Mouse (Mus musculus) cerebellum, postnatal 10 days (tissue): Measurements from ENCODE around the gene Olfr790.
A peak's percentile ranks its signal among the peaks of the same experiment; 100 is the strongest.

Experiments used
- DNase-seq, 2 experiments: peaks; one replicate each; pipeline ENCODE4 v3.0.0; 2021; ENCODE audit warnings: mixed read lengths in 2 of 2

Gene Olfr790

GRCm38 (mm10) chr10:129498192-129498591 is at the start of gene Olfr790:
Gene Olfr790, plus strand, starts transcription at chr10:129498492.
- DNase-seq = no peak

GRCm38 (mm10) chr10:129461562-129461961 is 36.7 kb upstream of the Olfr790 start, which contains the start of gene Olfr787:
Gene Olfr787, plus strand, starts transcription at chr10:129461862.
- no peak for DNase-seq

DNA sequence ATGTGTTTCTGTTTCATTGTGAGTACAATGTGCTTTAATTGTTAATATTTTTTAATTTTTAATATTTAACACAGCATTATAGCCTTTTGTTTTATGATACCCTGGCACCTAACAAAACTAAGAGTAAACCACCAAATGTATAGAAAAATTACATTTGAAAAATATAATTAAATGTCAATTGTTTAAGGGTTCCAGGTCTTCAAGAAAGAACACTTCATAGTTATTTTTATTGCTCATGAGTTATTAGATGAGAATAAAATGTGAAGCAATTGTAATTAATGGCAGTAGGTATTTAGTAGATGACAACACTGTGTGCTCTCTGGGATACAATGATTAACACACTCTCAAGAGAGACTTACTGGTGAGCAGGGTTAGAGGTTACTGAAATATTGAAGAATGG is 27.6 kb upstream of the Olfr790 start, which contains the start of gene Olfr788:
TSS of gene Olfr788 (plus strand) at position 301 of the 400 bp plus-strand sequence.
- DNase-seq = no peak

- no peak for DNase-seq
These were observed 25.0 kb upstream of the Olfr790 start for GRCm38 (mm10) chr10:129473256-129473655.

GRCm38 (mm10) chr10:129473723-129474122 is 24.6 kb upstream of the Olfr790 start:
- DNase-seq = no peak

DNA sequence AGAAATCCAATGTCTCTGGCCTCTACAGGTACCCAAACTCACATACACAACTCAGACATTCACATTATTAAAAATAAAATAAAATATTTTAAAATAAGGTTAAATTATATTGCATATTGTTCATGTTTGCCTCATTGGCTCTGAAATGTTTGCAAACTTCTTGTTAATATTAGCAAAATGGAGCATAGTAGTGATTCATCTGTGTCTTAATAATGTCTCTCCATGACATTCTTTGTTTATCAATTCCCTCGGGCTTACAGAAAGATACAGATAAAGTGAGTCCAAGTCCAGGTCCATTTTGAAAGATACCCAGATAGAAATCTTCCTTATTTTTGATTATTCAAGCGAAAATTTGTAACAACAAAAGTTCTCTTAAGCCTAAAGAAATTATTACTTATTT is 13.8 kb upstream of the Olfr790 start, which contains the start of gene Olfr789:
TSS of gene Olfr789 (plus strand) at position 301 of the 400 bp plus-strand sequence.
- DNase-seq = no peak

DNA sequence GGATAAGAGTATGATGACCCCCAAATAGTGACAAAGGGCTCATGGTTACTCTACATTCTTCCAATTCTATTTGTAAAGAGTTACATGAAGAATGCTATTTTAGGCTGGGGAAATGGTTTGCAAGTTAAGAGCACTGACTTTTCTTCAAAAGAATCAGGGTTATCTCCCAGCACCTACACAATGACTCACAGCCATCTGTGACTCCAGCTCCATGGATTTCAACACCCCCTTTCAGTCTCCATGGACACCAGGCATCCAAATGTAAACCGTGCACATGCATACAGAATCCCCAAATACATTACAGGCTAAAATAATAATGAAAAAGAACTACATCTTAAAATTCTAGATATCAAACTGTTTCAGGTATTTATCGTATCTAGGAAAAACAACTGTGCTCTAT is 8.2 kb upstream of the Olfr790 start:
- DNase-seq = no peak

DNA sequence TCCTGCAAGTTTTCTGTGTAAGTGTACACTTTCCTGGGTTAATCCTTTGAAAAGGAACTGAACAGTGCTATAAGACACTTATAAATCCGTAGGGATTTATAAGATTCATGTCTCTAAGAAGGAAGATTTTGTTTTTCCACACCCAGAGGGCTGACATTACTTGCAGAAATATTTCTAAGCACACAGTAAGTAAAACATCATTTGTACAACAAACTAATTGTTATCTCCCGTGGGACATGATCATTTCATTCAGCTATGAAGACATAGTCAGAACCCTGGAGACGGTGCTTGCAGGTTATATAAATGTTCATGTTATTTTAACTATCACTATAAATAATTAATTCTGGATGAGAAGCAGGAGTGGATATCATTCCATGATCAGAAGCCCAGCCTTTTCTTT is 23.2 kb downstream of the Olfr790 start, which contains the start of gene Olfr791:
TSS of gene Olfr791 (plus strand) at position 301 of the 400 bp plus-strand sequence.
- DNase-seq = no peak

- no peak for DNase-seq
These were observed 40.6 kb downstream of the Olfr790 start, which contains the start of gene Olfr792 for GRCm38 (mm10) chr10:129538862-129539261. Gene Olfr792, plus strand, starts transcription at chr10:129539162.

DNA sequence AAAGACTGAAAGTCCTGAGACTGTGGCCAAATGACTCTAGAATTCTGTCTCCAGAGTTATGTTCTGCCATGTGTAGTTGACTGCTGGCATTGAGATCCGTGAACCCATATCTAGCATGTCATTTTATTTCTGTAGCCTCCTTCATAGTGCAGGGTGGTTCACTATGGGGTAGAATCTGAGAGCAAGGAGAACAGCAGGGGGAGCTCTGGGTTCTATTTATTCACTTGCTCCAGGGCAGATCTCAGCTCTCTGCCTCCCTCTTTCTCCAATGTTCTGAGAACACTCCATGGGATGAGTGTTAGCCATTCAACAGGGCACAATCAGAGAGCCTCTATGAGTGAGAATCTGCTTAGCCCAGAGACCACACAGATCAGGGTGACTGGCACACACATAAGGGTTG is 51.1 kb downstream of the Olfr790 start:
- peak; percentile 21 to 38 for DNase-seq
